Mouse (Mus musculus) ovary, postnatal 14 days (tissue): ENCODE data around the gene Vegfd.

Experiments used
- DNase-seq: peaks from one replicate; pipeline ENCODE4 v3.0.0; 2022; ENCODE audit warnings: low spot score

The Vegfd gene

GRCm38 (mm10) chrX:164373081-164373480 is at the start of gene Vegfd:
Vegfd (plus strand) TSS chrX:164373378.
- DNase-seq: peak; percentile 36

- DNase-seq: no peak
Measured at GRCm38 (mm10) chrX:164323391-164323913, 49.7 kb upstream of the Vegfd start.

GRCm38 (mm10) chrX:164330351-164330750 is 42.8 kb upstream of the Vegfd start:
- no peak for DNase-seq

- no peak for DNase-seq
Measured at GRCm38 (mm10) chrX:164330766-164331165, 42.4 kb upstream of the Vegfd start.

DNA sequence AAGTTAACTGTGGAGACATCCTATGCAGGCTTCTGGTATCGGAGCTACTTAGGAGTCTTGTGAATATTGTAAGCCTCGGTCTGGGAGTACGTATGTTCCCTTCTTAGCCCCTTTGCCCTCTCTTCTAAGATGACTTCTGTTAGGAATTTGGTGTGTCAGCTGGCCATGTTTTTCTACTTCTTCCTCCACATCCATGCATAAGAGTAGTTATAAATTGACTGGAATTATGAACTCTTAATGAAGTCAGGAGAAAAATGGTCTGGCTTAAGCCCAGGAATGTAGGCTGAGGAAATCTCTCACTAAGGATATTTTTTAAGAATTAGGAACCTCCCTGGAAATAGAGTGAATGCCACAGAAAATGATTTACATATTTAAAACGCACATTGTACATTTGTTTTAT is 34.6 kb upstream of the Vegfd start:
- no peak for DNase-seq

DNA sequence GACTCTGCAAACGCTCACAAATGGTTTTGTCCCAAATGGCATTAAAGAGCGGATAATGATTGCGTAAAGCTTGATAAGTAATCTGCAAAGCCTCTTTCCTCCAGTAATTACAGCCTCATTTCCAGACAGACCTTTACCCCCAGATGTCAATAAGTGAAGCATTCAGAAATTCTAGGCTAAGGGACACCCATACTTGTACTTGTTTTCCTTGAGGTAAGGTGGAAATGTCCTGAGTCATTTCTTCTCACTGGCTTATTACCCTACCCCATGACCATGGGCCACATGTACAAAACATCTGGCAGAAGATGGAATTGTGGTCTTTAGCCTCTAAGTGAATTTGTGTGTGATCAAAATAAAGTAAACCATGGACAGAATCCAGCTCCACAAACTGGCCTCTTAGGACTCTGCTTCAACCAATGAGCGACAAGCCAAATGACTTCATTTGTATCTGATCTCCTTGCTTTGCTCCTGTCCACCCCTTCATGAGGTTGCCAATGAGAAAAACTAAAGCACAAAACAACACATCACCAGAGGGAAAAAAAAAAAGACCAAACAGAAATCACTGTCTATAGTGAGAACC is 27.7 kb upstream of the Vegfd start:
- DNase-seq: no peak

DNA sequence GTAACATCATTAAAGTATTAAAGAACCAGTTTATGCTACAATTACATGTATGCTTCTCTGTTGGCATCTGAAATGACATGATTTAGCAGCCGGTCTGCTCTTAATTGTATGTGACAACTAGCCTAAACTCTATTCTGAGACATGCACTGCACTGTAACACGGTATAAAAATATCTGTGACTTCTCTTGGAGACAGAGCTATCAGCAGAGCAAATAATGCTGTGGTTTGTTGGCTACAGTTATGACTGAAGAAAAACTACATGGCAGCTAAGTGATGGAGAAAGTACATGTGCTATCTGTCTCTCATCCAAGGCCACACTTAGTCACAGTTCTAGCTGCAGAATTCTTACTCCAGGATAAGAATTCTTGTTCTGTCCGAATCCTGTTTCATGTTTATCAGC is 24.2 kb upstream of the Vegfd start:
- no peak for DNase-seq

GRCm38 (mm10) chrX:164365153-164365865 is 7.9 kb upstream of the Vegfd start:
- no peak for DNase-seq

- no peak for DNase-seq
Measured at GRCm38 (mm10) chrX:164370576-164370975, 2.6 kb upstream of the Vegfd start.

DNA sequence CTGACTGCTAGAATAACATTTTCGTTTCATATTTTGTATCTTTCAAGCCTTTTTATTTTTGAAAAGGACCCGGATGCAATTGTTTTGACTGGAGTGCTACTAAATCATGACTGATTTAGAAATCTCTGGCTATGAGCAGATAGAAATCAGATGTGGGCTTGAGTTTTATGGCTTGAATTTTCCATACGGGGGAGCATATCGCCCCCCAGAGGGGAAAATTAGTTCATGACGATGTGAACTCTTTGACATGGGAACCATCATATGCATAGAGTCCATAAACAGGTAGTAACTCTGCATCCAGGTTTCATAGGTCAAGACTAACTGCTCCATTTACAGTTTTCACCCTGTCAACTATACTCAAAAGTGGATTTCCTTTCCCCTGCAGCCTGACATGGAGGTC is 1.4 kb downstream of the Vegfd start:
- DNase-seq: no peak

DNA sequence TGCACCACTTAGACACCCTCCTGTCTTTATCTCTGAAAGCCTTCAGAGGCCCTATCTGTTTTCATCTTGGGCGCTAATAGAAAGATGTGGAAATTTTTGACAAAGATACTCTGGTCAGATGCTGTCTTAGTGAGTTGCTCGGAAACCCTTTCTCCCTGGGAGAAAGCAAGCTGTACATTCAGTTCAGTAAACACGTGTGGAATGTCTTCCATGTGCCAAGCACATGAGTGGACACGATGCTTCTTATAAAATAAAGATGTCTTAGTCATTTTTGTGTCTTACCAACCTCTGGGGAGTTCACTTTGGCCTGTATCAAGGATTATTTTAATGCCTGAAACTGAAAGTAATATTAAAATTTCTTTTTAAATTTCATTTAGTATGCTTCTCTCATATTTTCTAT is 6.5 kb downstream of the Vegfd start:
- DNase-seq: no peak

GRCm38 (mm10) chrX:164381618-164382408 is 8.6 kb downstream of the Vegfd start:
- DNase-seq: peak; percentile 62

- DNase-seq: no peak
Measured at GRCm38 (mm10) chrX:164394091-164394490, 20.9 kb downstream of the Vegfd start.

DNA sequence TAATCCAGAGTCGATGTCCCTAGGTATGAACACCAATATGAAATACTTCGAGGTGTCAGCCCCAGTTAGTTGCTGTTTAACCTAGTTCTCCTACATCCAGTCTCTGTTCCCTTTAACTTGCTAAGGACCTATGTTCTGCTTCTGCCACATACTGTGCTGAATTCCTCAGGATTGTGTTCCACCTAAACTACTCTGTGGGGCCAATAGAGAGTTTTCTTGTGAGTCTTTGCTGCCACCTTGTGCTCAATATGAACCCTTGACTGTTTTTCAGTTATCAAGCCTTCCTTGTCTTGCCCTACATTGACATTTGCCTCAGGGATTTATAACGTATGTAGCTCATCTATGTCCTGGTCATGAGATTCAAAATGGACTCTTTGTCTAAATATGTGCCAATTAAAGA is 25.3 kb downstream of the Vegfd start:
- no peak for DNase-seq

- no peak for DNase-seq
Measured at GRCm38 (mm10) chrX:164405080-164405649, 32.0 kb downstream of the Vegfd start.

DNA sequence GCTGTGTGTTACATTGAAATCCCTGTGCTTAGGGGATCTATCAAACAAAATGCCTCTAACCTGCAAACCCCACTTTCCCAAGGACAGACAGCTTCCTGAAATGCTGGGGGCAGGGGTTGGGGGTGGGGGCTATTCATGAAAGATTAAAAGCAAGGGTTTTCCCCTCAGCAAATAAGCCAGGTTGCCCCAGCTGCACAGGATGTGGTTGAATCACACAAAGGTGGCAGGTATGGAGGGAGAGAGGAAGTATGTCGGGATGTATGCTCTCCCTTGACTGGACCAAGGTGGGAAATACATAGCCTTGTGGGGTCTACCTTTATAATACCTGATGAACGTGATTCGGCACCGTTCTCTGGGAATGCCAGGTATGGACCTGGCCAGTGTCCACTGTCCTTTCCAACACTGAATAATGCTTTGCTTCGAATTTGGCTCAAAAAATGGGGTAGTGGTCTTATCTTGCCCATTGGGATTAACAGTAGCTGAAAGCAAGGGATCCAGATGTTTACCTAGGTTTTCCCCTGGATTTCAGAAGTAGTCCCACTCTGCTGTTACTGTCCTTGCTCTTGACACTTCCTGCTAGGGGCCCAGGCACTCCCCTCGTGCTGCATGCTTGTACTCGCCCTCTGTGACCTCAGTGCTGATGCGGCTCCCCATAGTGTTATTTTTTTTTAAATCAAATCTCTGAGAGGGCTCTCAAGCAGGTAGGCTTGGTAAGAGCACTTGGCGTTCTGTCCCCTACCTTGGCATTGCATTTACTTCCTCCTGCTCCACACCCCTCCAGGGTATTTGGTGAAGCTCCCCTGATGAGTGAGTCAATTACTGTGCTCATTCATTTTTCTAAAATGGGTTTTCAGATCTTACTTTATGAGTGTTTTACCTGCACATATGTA is 33.2 kb downstream of the Vegfd start:
- no peak for DNase-seq

GRCm38 (mm10) chrX:164408301-164408927 is 35.2 kb downstream of the Vegfd start:
- no peak for DNase-seq

DNA sequence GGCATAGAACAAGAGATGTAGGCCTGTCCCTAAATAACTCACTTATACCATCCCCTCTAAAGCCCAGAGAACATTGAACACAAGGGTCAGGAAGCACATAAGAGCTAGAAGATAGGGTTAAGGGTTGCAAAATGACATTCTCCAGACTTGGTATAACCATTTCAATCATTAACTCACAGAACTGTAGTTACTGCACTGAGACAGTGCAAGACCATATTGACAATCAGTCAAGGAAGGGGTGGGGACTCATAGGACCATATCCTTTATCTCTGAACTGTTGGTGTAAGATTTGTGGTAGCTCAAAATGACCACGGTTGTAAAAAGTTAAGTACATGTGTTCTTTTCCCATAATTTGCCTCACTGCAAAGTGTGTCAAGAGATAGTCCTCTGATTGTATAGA is 37.4 kb downstream of the Vegfd start:
- DNase-seq: no peak

- DNase-seq: no peak
Measured at GRCm38 (mm10) chrX:164416803-164417202, 43.6 kb downstream of the Vegfd start.

GRCm38 (mm10) chrX:164418008-164418407 is 44.8 kb downstream of the Vegfd start:
- no peak for DNase-seq

DNA sequence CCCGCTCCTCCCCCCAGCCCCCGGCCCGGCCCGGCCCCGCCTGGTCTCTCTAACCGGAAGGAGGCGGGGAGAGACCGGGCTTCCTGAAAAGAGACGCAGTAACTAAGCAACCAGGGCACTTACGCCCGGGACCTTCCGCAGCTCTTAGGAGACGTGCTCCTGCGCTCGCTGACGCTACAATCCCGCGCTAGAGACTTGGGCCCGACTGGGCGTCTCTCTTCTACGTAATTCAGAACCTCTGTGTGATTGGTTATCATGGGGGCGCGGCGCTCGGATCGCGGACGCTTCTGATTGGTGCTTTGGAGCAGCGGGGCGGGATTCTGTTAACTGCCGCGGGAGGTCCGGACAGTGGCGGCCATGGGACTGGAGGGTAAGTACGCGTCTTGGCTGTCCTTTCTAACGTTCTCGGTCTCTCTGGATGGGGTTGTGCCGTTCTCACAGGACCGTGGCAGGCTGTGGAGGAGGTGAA is 46.3 kb downstream of the Vegfd start, which contains the start of gene Piga:
TSS of gene Piga (plus strand) at position 317 of the 469 bp plus-strand sequence.
- DNase-seq: peak; percentile 70
